Mouse (Mus musculus): Measurements from ENCODE around the gene Cadm4. TPM values are rescaled to one million over a fixed set of nuclear protein-coding genes. Genes with fewer than 3 reads are reported as not detected.
"Not testable (repeated sequence)": the region's sequence is repeated elsewhere in the genome, so short reads cannot be mapped to it uniquely, and the experiment has no call there.

Cadm4 gene
- polyA plus RNA-seq, 1 experiment from 2014 or later, result 47.0 TPM

DNA sequence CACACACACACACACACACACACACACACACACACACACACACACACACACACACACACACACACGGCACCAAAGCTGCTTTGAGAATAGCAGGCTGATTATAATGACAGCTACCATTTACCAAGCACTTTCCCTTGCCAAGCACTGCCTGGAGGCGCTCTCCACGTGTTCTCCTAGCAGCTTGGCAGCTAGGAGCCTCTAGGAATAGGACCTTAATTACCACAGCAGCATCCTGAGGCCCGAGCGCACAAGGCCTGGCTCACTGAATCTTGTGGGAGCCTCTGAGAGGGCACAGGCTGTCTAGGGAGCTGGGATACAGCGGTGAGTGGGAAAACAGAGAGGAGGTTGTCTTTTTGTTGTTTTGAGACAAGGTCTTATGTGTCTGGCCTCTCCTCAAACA, 35.8 kb downstream of the Cadm4 start:
- Histone ChIP-seq H3K9ac (ENCODE audit: low read depth, low read length) (no peak overlapping the region), H3K36me3 (ENCODE audit: control insufficient read depth, insufficient read depth, low read length) (peaks cover 15% of the 10 kb centered on the region), H3K27me3 (replicated peaks; ENCODE audit: control insufficient read depth, insufficient read depth, low read length) (no peaks in the 10 kb centered on the region), H3K9me3 (ENCODE audit: control insufficient read depth, low read length) (no peaks in the 10 kb centered on the region), H3K4me1 (ENCODE audit: control insufficient read depth, insufficient read depth, low read depth, low read length) (no peaks in the 10 kb centered on the region), H3K4me2 (ENCODE audit: low read length) (no peak overlapping the region), H3K27ac (ENCODE audit: low read depth, low read length) (peak overlapping the region; percentile 49; the same call in 1 of the 2 replicates), H3K4me3 (ENCODE audit: low read length) (no peak overlapping the region)
- WGBS, result 29% methylated on average over 6 of the region's 6 CpGs
- 0 out of 2 replicates have a peak, but pooled peaks have one; percentile 24 for ATAC-seq

DNA sequence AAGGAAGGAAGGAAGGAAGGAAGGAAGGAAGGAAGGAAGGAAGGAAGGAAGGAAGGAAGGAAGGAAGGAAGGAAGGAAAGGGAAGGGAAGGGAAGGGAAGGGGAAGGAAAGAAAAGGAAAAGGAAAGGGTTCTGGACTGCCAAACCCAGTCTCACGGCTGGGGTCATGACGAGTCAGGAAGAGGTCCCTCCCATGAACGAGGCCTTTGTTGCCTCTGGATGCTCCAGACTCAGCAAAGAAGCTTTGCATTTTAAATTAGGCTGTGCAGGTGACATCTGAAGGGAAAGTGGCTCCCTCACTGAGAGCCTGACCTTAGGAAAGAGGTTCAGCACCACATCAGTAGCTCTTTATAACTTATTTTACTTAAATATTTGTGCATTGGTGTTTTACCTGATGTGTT, 37.3 kb downstream of the Cadm4 start:
- no peak overlapping the region for H3K27ac ChIP-seq (ENCODE audit: low read depth, low read length)
- H3K27me3 ChIP-seq (replicated peaks; ENCODE audit: control insufficient read depth, insufficient read depth, low read length), result no peaks in the 10 kb centered on the region
- H3K4me3 ChIP-seq (ENCODE audit: low read length), result no peak overlapping the region
- H3K9me3 ChIP-seq (ENCODE audit: control insufficient read depth, low read length), result no peaks in the 10 kb centered on the region
- H3K4me1 ChIP-seq (ENCODE audit: control insufficient read depth, insufficient read depth, low read depth, low read length), result no peaks in the 10 kb centered on the region
- H3K9ac ChIP-seq (ENCODE audit: low read depth, low read length), result no peak overlapping the region
- H3K4me2 ChIP-seq (ENCODE audit: low read length), result no peak overlapping the region
- WGBS, result 33% methylated on average over 3 of the region's 3 CpGs
- no peak for ATAC-seq
- H3K36me3 ChIP-seq (ENCODE audit: control insufficient read depth, insufficient read depth, low read length), result peaks cover 15% of the 10 kb centered on the region

DNA sequence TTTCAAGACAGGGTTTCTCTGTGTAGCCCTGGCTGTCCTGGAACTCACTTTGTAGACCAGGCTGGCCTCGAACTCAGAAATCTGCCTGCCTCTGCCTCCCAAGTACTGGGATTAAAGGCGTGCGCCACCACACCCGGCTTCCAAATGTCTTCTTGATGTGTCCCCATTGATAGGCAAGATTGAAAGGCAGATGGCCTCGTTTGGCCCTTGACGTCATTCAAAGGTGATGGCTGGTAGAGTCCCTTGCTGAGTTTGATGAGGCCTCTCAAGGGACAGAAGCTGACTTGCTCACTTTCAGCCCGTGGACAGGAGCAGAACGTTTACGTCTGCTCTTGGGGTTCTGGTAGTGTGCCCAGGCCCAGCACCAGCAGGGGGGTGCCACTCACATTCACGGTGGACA, 38.2 kb downstream of the Cadm4 start:
- 79% methylated on average over 10 of the region's 10 CpGs for WGBS

GRCm38 (mm10) chr7:24522805-24523204, 41.0 kb downstream of the Cadm4 start:
- Histone ChIP-seq H3K27me3 (replicated peaks; ENCODE audit: control insufficient read depth, insufficient read depth, low read length) (no peaks in the 10 kb centered on the region), H3K4me3 (ENCODE audit: low read length) (no peak overlapping the region), H3K4me2 (ENCODE audit: low read length) (no peak overlapping the region), H3K9me3 (ENCODE audit: control insufficient read depth, low read length) (no peaks in the 10 kb centered on the region), H3K36me3 (ENCODE audit: control insufficient read depth, insufficient read depth, low read length) (0 out of 2 replicates have a peak, but pooled peaks cover 3% of the 10 kb centered on the region), H3K27ac (ENCODE audit: low read depth, low read length) (no peak overlapping the region), H3K9ac (ENCODE audit: low read depth, low read length) (no peak overlapping the region), H3K4me1 (ENCODE audit: control insufficient read depth, insufficient read depth, low read depth, low read length) (no peaks in the 10 kb centered on the region)
- no peak for ATAC-seq
- 60% methylated on average over 5 of the region's 5 CpGs for WGBS

More for the DNA sequence above, 38.2 kb downstream of the Cadm4 start:
- not testable (repeated sequence) for H3K27ac ChIP-seq (ENCODE audit: low read depth, low read length); H3K4me2 ChIP-seq (ENCODE audit: low read length); H3K9me3 ChIP-seq (ENCODE audit: control insufficient read depth, low read length); H3K4me3 ChIP-seq (ENCODE audit: low read length); ATAC-seq; H3K27me3 ChIP-seq (replicated peaks; ENCODE audit: control insufficient read depth, insufficient read depth, low read length); H3K4me1 ChIP-seq (ENCODE audit: control insufficient read depth, insufficient read depth, low read depth, low read length); H3K9ac ChIP-seq (ENCODE audit: low read depth, low read length)
- H3K36me3 ChIP-seq (ENCODE audit: control insufficient read depth, insufficient read depth, low read length), result peaks cover 11% of the 10 kb centered on the region

GRCm38 (mm10) chr7:24523723-24524122, 41.9 kb downstream of the Cadm4 start:
- no peak overlapping the region for H3K9ac ChIP-seq (ENCODE audit: low read depth, low read length)
- no peak for ATAC-seq
- no peaks in the 10 kb centered on the region for H3K9me3 ChIP-seq (ENCODE audit: control insufficient read depth, low read length)
- 91% methylated on average over 6 of the region's 6 CpGs for WGBS
- no peak overlapping the region for H3K4me3 ChIP-seq (ENCODE audit: low read length)
- no peaks in the 10 kb centered on the region for H3K4me1 ChIP-seq (ENCODE audit: control insufficient read depth, insufficient read depth, low read depth, low read length)
- H3K27ac ChIP-seq (ENCODE audit: low read depth, low read length), result no peak overlapping the region
- no peaks in the 10 kb centered on the region for H3K36me3 ChIP-seq (ENCODE audit: control insufficient read depth, insufficient read depth, low read length)
- H3K27me3 ChIP-seq (replicated peaks; ENCODE audit: control insufficient read depth, insufficient read depth, low read length), result no peaks in the 10 kb centered on the region
- H3K4me2 ChIP-seq (ENCODE audit: low read length), result no peak overlapping the region

DNA sequence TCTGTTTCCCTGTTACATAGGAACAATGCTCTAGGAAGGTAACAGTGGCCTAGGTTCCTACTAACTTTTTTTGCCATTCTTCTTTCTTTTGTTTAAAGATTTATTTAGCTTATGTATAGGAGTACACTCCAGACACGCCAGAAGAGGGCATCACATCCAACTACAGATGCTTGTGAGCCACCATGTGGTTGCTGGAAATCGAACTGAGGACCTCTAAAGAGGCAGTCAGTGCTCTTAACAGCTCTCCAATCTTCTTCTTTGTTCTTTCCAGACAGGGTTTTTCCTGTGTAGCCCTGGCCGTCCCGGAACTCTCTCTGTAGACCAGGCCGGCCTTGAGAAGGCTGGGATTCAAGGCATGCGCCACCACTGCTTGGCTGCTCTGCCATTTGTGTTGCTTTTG, 43.2 kb downstream of the Cadm4 start:
- Histone ChIP-seq H3K4me2 (ENCODE audit: low read length) (no peak overlapping the region), H3K36me3 (ENCODE audit: control insufficient read depth, insufficient read depth, low read length) (no peaks in the 10 kb centered on the region), H3K4me3 (ENCODE audit: low read length) (no peak overlapping the region), H3K27ac (ENCODE audit: low read depth, low read length) (no peak overlapping the region), H3K9me3 (ENCODE audit: control insufficient read depth, low read length) (no peaks in the 10 kb centered on the region), H3K9ac (ENCODE audit: low read depth, low read length) (no peak overlapping the region), H3K27me3 (replicated peaks; ENCODE audit: control insufficient read depth, insufficient read depth, low read length) (no peaks in the 10 kb centered on the region), H3K4me1 (ENCODE audit: control insufficient read depth, insufficient read depth, low read depth, low read length) (peaks cover 7% of the 10 kb centered on the region)
- ATAC-seq, result no peak
- 83% methylated on average over 6 of the region's 6 CpGs for WGBS

DNA sequence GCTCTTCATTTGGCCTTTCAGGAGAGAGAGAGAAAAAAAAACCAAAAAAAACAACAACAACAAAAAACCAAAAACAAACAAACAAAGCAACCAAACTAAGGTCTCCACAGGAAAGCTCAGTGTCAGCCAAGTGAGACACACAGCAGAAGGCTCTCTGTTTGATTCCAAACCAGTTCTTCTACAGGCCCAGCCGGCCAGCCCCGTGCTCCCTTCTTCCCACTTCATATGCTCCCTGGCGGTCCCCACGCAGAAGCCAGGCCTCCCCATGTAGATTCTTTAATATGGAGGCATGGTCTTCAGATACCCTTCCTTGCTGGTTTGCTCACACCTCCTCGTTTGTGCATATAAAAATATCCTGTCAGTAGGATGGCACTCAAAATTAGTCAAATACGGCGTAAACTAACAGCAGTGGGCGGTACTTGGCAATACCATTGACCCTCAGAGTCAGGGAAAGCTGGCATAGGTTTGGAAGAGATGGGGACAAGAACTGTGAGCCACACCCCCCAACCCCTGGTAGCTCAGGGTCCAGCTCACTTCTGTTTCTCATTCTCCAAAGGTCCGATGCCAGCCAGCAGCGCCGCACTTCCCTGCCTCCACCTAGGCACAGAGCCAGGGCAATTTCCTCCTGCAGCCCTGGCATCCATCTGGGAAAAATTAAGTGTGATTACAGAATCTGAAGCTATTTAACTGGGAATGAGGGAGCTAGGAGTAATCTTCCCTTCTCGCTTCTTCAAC, 44.0 kb downstream of the Cadm4 start:
- Histone ChIP-seq H3K27ac (ENCODE audit: low read depth, low read length) (no peak overlapping the region), H3K9me3 (ENCODE audit: control insufficient read depth, low read length) (no peaks in the 10 kb centered on the region), H3K36me3 (ENCODE audit: control insufficient read depth, insufficient read depth, low read length) (no peaks in the 10 kb centered on the region), H3K4me1 (ENCODE audit: control insufficient read depth, insufficient read depth, low read depth, low read length) (peaks cover 7% of the 10 kb centered on the region), H3K9ac (ENCODE audit: low read depth, low read length) (no peak overlapping the region), H3K4me2 (ENCODE audit: low read length) (no peak overlapping the region), H3K4me3 (ENCODE audit: low read length) (no peak overlapping the region), H3K27me3 (replicated peaks; ENCODE audit: control insufficient read depth, insufficient read depth, low read length) (no peaks in the 10 kb centered on the region)
- 78% methylated on average over 12 of the region's 12 CpGs for WGBS
- ATAC-seq, result no peak

DNA sequence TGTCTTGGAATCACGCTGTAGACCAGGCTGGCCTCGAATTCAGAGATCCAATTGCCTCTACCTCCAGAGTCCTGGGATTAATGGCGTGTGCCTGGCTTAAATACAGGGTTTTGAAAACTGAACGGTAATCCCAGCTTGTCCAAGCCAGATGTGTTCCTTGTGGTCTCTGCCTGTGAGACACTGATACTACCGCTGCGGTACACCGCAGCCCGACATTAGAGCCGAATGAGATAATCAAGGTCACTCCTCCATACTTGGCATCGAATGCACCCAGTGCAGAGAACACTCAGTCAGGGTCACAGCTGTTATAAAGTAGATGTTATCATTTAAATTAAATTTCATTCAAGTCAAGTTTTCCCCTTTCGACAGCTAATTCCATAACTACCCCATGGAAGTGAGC, 47.0 kb downstream of the Cadm4 start:
- WGBS, result 94% methylated on average over 11 of the region's 11 CpGs
- peaks cover 13% of the 10 kb centered on the region for H3K36me3 ChIP-seq (ENCODE audit: control insufficient read depth, insufficient read depth, low read length)
- no peak overlapping the region for H3K4me3 ChIP-seq (ENCODE audit: low read length)
- no peaks in the 10 kb centered on the region for H3K27me3 ChIP-seq (replicated peaks; ENCODE audit: control insufficient read depth, insufficient read depth, low read length)
- no peaks in the 10 kb centered on the region for H3K9me3 ChIP-seq (ENCODE audit: control insufficient read depth, low read length)
- no peak for ATAC-seq
- no peak overlapping the region for H3K4me2 ChIP-seq (ENCODE audit: low read length)
- no peak overlapping the region for H3K9ac ChIP-seq (ENCODE audit: low read depth, low read length)
- H3K27ac ChIP-seq (ENCODE audit: low read depth, low read length), result no peak overlapping the region
- H3K4me1 ChIP-seq (ENCODE audit: control insufficient read depth, insufficient read depth, low read depth, low read length), result peaks cover 26% of the 10 kb centered on the region

- H3K4me1 ChIP-seq (ENCODE audit: control insufficient read depth, insufficient read depth, low read depth, low read length), result peaks cover 32% of the 10 kb centered on the region
- 68% methylated on average over 10 of the region's 11 CpGs for WGBS
Measured at GRCm38 (mm10) chr7:24529580-24529979, 47.8 kb downstream of the Cadm4 start.

More at GRCm38 (mm10) chr7:24529580-24529979, 47.8 kb downstream of the Cadm4 start:
- no peak for ATAC-seq
- no peaks in the 10 kb centered on the region for H3K27me3 ChIP-seq (replicated peaks; ENCODE audit: control insufficient read depth, insufficient read depth, low read length)
- H3K9me3 ChIP-seq (ENCODE audit: control insufficient read depth, low read length), result no peaks in the 10 kb centered on the region
- peak overlapping the region; percentile 93 for H3K27ac ChIP-seq (ENCODE audit: low read depth, low read length)
- H3K36me3 ChIP-seq (ENCODE audit: control insufficient read depth, insufficient read depth, low read length), result peaks cover 20% of the 10 kb centered on the region
- H3K4me2 ChIP-seq (ENCODE audit: low read length), result peak overlapping the region; percentile 89
- peak overlapping the region; percentile 83 for H3K9ac ChIP-seq (ENCODE audit: low read depth, low read length)
- H3K4me3 ChIP-seq (ENCODE audit: low read length), result peak overlapping the region; percentile 77
